Mouse (Mus musculus) ES-E14 (cell line): ENCODE results near the gene Fbxo6. TPM values are rescaled to one million over a fixed set of nuclear protein-coding genes. Genes with fewer than 3 reads are reported as not detected.
A peak's percentile ranks its signal among the peaks of the same experiment; 100 is the strongest.
"Not testable (repeated sequence)": the region's sequence is repeated elsewhere in the genome, so short reads cannot be mapped to it uniquely, and the experiment has no call there.

ENCODE experiments used
- DNase-seq: peaks from one replicate; pipeline ENCODE4 v3.0.0-alpha.2; 2013; ENCODE audit warnings: low read depth, low spot score
- H3K27ac ChIP-seq: 2 replicates; pipeline ENCODE4 v1.5.1; 2012; ENCODE audit warnings: low read depth, mild to moderate bottlenecking, low read length, moderate library complexity, mixed read lengths; ENCODE audit not compliant: poor library complexity, insufficient read depth, severe bottlenecking
- H3K36me3 ChIP-seq: 2 replicates; pipeline ENCODE4 v1.6.1; 2012; ENCODE audit warnings: mild to moderate bottlenecking, low read length, moderate library complexity, mixed read lengths; ENCODE audit not compliant: control insufficient read depth, poor library complexity, insufficient read depth, severe bottlenecking
- H3K4me1 ChIP-seq, 2 experiments: fragments of 150-350 bp in 1 of 2; sonication (generic) in 1 of 2; 2 replicates each; pipeline ENCODE4 v1.6.1; 2012; ENCODE audit warnings: low read length in 2 of 2, mild to moderate bottlenecking in 1 of 2, mixed read lengths in 1 of 2; ENCODE audit not compliant: control insufficient read depth in 2 of 2, insufficient read depth in 2 of 2, poor library complexity in 1 of 2
- H3K4me3 ChIP-seq, 2 experiments: fragments of 150-350 bp in 1 of 2; sonication (generic) in 1 of 2; 2 replicates each; pipeline ENCODE4 v1.5.1; 2012; ENCODE audit warnings: low read length in 2 of 2, low read depth in 1 of 2, mild to moderate bottlenecking in 1 of 2, mixed read lengths in 1 of 2; ENCODE audit not compliant: insufficient read depth in 1 of 2, poor library complexity in 1 of 2, severe bottlenecking in 1 of 2
- H3K9ac ChIP-seq: 2 replicates; pipeline ENCODE4 v1.6.1; 2012; ENCODE audit warnings: low read depth, mild to moderate bottlenecking, low read length, mixed read lengths; ENCODE audit not compliant: poor library complexity, insufficient read depth, severe bottlenecking
- H3K9me3 ChIP-seq: fragments of 150-350 bp; sonication (generic); 2 replicates; pipeline ENCODE4 v1.6.1; 2012; ENCODE audit warnings: low read depth, mild to moderate bottlenecking, low read length; ENCODE audit not compliant: control insufficient read depth, insufficient read depth
- CHD2 ChIP-seq: IDR thresholded peaks from 2 replicates; pipeline ENCODE4 v1.6.1; 2014; ENCODE audit warnings: mild to moderate bottlenecking, low read depth, low read length, inconsistent platforms
- HCFC1 ChIP-seq: IDR thresholded peaks from 2 replicates; pipeline ENCODE4 v1.6.1; 2012; ENCODE audit warnings: low read length, inconsistent platforms, borderline replicate concordance; ENCODE audit not compliant: insufficient read depth
- MAFK ChIP-seq: IDR thresholded peaks from 2 replicates; pipeline ENCODE4 v1.6.1; 2014; ENCODE audit warnings: mild to moderate bottlenecking, low read depth, low read length, inconsistent platforms; ENCODE audit not compliant: insufficient read depth
- ZC3H11A ChIP-seq: IDR thresholded peaks from 2 replicates; pipeline ENCODE4 v1.6.1; 2012; ENCODE audit warnings: low read depth, mild to moderate bottlenecking, inconsistent platforms, low read length, borderline replicate concordance
- ZNF384 ChIP-seq: IDR thresholded peaks from 2 replicates; pipeline ENCODE4 v1.6.1; 2012; ENCODE audit warnings: low read depth, low read length, inconsistent platforms
- in situ Hi-C, 2 experiments: fragments of 600-800 bp; cut with MboI; formaldehyde crosslinking; loops; one replicate each; pipeline ENCODE4 v1.15.1; 2025; ENCODE audit warnings: low sequenced_read_pairs in 2 of 2, inconsistent platforms in 1 of 2; ENCODE audit not compliant: unreplicated experiment in 2 of 2
- total RNA-seq: library from RNA; depleted of rRNA; stranded (reverse); fragments of 300-350 nt; gene quantifications from 2 replicates; pipeline ENCODE4 v1.2.3, GENCODE M21; 2012; rRNA removed

The Fbxo6 gene
- 43.8 and 49.4 TPM in 2 replicates for total RNA-seq

DNA sequence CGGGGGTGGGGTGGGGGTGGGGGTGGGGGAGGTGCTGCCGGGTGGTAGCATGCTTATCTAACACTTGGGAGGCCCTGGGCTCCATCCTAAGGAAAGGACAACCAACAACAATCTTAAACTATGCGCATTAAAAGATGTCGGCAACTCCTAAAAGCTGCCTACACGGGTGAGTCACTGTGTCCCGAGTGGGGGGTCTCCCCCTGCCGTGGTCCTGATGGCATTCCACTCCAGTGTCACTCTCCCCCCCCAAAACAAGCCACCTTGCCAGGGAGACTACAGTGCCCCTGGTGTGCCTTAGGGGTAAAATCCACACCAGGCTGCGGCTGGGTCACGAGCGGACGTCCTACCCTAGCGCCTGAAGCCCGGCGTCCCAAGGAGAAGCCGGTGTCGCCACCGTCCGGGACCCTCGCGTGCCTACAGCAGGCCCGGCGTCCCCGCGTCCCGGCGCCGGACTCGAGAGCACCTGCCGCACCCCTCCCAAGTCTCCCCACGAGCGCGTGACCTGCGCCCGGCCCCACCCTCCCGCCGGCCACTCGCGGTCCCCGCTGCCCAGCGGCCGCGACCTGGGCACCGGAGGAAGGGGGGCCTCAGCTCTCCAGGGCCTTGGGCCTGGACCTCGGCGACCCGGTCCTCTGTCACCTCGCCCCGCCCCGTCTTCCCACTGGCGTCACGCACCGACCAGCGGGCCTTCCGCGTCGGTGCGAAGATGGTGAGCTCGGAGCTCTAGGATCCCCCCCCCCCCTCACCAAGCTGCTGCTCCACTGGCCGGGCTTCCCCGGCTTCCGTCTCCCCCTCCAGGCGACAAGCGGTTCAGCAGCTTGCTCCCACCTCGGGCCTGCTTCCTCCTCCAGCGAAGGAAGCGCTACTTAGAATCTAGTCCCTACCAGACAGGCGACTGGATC, at the start of gene Fbxo6:
Gene Fbxo6 (minus strand): TSS at position 874 of the 902 bp plus-strand sequence.
- Histone ChIP-seq H3K9ac (peak within 1 kb of the TSS; percentile 89), H3K27ac (peak within 1 kb of the TSS; percentile 86), H3K36me3 (peaks cover 19% of the 10 kb centered on the region; the same call in 1 of the 2 replicates), H3K9me3 (no peaks in the 10 kb centered on the region), H3K4me3 (peak within 1 kb of the TSS; percentile 66 to 89), H3K4me1 (peaks cover 9 to 23% of the 10 kb centered on the region in 2 experiments)
- peak; percentile 80 for DNase-seq
- 0 out of 2 replicates have a peak, but pooled peaks have one; percentile 35 for TF ChIP-seq HCFC1
- no peak for TF ChIP-seq ZC3H11A
- TF ChIP-seq CHD2, result no peak
- in situ Hi-C loops, result no loop called here

DNA sequence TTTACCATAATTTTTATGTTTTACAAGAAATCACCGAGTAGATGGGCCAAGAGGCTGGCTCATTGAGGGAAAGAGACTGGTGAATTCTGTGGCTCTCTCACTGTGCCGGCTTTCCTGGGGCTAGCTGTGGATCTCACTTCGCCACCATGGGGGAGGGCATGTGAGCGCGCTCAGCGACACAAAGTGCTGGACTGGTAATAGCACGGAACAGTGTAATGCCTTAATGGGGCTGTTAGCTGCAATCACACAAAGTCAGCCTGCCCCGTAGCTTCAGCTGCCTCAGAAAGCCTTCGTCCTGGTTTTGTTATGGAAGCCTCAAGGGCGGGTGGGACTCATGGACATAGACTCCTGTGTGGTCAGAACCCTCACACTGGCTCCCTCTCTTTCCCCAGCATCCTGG, 46.8 kb upstream of the Fbxo6 start:
- H3K9ac ChIP-seq, result no peak overlapping the region
- in situ Hi-C loops, result no loop called here
- TF ChIP-seq ZC3H11A (no peak), MAFK (no peak), ZNF384 (no peak)

DNA sequence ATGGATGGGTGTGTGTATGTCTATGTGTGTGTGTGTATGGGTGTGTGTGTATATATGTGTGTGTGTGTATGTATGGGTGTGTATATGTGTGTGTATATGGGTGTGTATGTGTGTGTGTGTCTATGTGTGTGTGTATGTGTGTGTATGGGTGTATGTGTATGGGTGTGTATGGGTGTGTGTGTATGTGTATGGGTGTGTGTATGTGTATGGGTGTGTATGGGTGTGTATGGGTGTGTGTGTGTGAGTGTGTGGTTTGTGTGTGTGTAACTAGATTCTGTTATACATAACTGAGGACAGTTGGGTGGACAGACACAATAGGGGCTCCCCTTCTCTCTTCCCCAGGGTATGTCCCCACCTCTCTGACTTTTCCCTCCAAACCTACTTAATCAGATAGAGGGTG, 42.5 kb upstream of the Fbxo6 start:
- in situ Hi-C loops, result no loop called here
- no peaks in the 10 kb centered on the region for H3K36me3 ChIP-seq
- H3K4me3 ChIP-seq, result no peak overlapping the region
- no peak for TF ChIP-seq MAFK
- TF ChIP-seq HCFC1, result no peak
- no peak for TF ChIP-seq ZC3H11A
- no peak for TF ChIP-seq CHD2
- TF ChIP-seq ZNF384, result no peak
- DNase-seq, result no peak
- no peaks in the 10 kb centered on the region for H3K9me3 ChIP-seq
- no peak overlapping the region for H3K27ac ChIP-seq
- peaks cover 0 to 12% of the 10 kb centered on the region in 2 experiments; a peak in 1 of 4 replicates for H3K4me1 ChIP-seq
- H3K9ac ChIP-seq, result no peak overlapping the region

More for the DNA sequence above, 46.8 kb upstream of the Fbxo6 start:
- Histone ChIP-seq H3K4me1 (peaks cover 0 to 2% of the 10 kb centered on the region in 2 experiments; a peak in 1 of 4 replicates), H3K27ac (no peak overlapping the region), H3K9me3 (no peaks in the 10 kb centered on the region), H3K4me3 (no peak overlapping the region), H3K36me3 (no peaks in the 10 kb centered on the region)
- no peak for DNase-seq

DNA sequence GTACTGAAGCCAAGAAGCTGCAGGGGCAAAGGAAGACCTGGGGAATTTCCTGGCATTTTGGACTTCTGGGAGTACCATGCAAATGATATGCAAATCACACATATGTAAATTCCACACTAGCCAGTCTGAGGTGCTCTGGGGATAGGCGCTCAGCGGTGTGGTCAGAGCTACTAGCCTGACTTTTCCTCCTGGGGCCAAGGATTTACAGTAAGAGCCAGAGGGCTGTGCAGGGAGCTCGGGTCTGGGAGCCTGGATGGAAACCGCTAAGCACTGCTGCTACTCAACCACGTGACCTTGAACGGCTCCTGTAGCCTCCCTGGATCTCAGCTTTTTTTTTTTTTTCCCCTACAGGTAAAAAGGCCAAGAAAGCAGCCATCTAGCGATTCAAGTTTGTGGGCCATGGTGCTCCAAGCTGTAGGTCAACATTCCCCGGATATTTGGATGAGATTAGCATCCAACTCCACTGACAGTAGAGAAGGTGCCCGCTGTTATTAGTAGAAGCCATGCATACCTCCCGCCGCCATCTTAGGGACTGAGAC, 40.8 kb upstream of the Fbxo6 start:
- in situ Hi-C loops, result no loop called here
- no peak for DNase-seq
- no peaks in the 10 kb centered on the region for H3K9me3 ChIP-seq
- H3K9ac ChIP-seq, result peak overlapping the region; percentile 64; the same call in 1 of the 2 replicates
- no peaks in the 10 kb centered on the region for H3K36me3 ChIP-seq
- TF ChIP-seq ZNF384, result peak; percentile 94
- TF ChIP-seq HCFC1, result no peak
- peak overlapping the region in 1 of 2 experiments; percentile 43; a peak in 2 of 4 replicates for H3K4me3 ChIP-seq
- peak overlapping the region; percentile 65 for H3K27ac ChIP-seq
- H3K4me1 ChIP-seq, result peaks cover 0 to 12% of the 10 kb centered on the region in 2 experiments; a peak in 1 of 4 replicates

DNA sequence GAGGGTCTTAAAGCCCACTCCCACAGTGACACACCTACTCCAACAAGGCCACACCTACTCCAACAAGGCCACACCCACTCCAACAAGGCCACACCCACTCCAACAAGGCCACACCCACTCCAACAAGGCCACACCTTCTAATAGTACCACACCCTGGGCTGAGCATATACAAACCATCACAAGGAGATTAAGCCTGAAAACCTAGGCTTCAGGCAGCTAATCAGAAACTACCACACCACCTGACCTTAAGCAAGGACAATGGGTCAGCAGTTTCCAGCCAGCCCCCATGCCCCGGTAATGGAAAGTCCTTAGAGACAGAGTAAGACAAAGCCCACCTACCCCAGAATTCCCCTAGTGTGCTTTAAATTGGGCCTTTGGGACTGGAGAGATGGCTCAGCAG, 36.8 kb upstream of the Fbxo6 start:
- DNase-seq, H3K9me3 ChIP-seq, H3K9ac ChIP-seq, H3K4me3 ChIP-seq, H3K36me3 ChIP-seq, in situ Hi-C loops, H3K27ac ChIP-seq: not testable (repeated sequence)
- H3K4me1 ChIP-seq, result peaks cover 0 to 13% of the 10 kb centered on the region in 2 experiments; a peak in 1 of 4 replicates
